8 mouse cellular contexts compared by ENCODE assay signal in genomic region chr8:108759511-108760330, GRCm38 (mm10).
A peak's percentile ranks its signal among the peaks of the same experiment; 100 is the strongest.
DNase-seq lines count a peak whose midpoint lies in the region; ATAC-seq and TF ChIP-seq lines count a peak whose summit lies in the region.

No protein-coding gene starts in this region.

- no peaks in the 10 kb centered on the region for H3K36me3 ChIP-seq in kidney, adult 2 months (ENCODE audit: control insufficient read depth, insufficient read depth, low read length)
- no peaks in the 10 kb centered on the region for H3K36me3 ChIP-seq in neural tube, embryonic 14.5 days (ENCODE audit: control insufficient read depth, insufficient read depth, low read length)

- no peak overlapping the region for H3K9ac ChIP-seq in neural tube, embryonic 14.5 days (replicated peaks; ENCODE audit: low read depth, low read length)

- no peak overlapping the region for H3K4me2 ChIP-seq in neural tube, embryonic 14.5 days (ENCODE audit: low read depth, low read length)

- no peak for TF ChIP-seq POLR2A in kidney, adult 2 months (IDR thresholded peaks at IDR 0.05; ENCODE audit: low read depth, low read length)

- no peak overlapping the region for H3K27ac ChIP-seq in kidney, adult 2 months (ENCODE audit: insufficient read depth, low read depth, low read length)
- peak overlapping the region; percentile 57; the same call in 1 of the 2 replicates for H3K27ac ChIP-seq in neural tube, embryonic 14.5 days (ENCODE audit: low read depth, low read length)

- DNase-seq in 3T3-L1 (ENCODE audit: low read depth, low spot score) (peak; percentile 69), MN1 (ENCODE audit: low spot score) (peak; percentile 49)
- DNase-seq in cerebellum, postnatal 14 days = peak; percentile 71 to 85
- DNase-seq in frontal cortex, postnatal 25 days (ENCODE audit: low spot score in 2 of 2) = peak; percentile 32 to 33
- DNase-seq in kidney, adult 2 months = peak; percentile 71
- DNase-seq in lung, adult 18-20 months = peak; percentile 66 to 78
- DNase-seq in urinary bladder, postnatal 4 days (ENCODE audit: low spot score in 2 of 2) = peak; percentile 64 to 82

- TF ChIP-seq CTCF in kidney, adult 2 months (conservative IDR thresholded peaks at IDR 0.05; ENCODE audit: insufficient read depth, insufficient read length, low read depth, low read length) = peak; percentile 77

- H3K4me3 ChIP-seq in kidney, adult 2 months (ENCODE audit: insufficient read depth, low read depth, low read length) = no peak overlapping the region
- H3K4me3 ChIP-seq in neural tube, embryonic 14.5 days (ENCODE audit: low read depth, low read length) = no peak overlapping the region

- 61% methylated on average over 15 of the region's 15 CpGs for WGBS in kidney, adult 2 months
- 41% methylated on average over 15 of the region's 15 CpGs for WGBS in neural tube, embryonic 14.5 days

- no peak for ATAC-seq in neural tube, embryonic 14.5 days (ENCODE audit: low read depth)

- no peaks in the 10 kb centered on the region for H3K4me1 ChIP-seq in kidney, adult 2 months (ENCODE audit: control insufficient read depth, insufficient read depth, low read length)
- peaks cover 14% of the 10 kb centered on the region for H3K4me1 ChIP-seq in neural tube, embryonic 14.5 days (ENCODE audit: control insufficient read depth, insufficient read depth, low read length)

- no peaks in the 10 kb centered on the region for H3K27me3 ChIP-seq in kidney, adult 2 months (replicated peaks; ENCODE audit: control insufficient read depth, insufficient read depth, low read length)
- H3K27me3 ChIP-seq in neural tube, embryonic 14.5 days (ENCODE audit: control insufficient read depth, insufficient read depth, low read length) = no peaks in the 10 kb centered on the region

- H3K9me3 ChIP-seq in neural tube, embryonic 14.5 days (ENCODE audit: control insufficient read depth, low read length) = no peaks in the 10 kb centered on the region
